Mouse (Mus musculus) central nervous system, embryonic 14 days (tissue): ENCODE measurements around the gene Rhob. TPM values are rescaled to one million over a fixed set of nuclear protein-coding genes. Genes with fewer than 3 reads are reported as not detected.

ENCODE experiments used
- polyA plus RNA-seq: library from polyadenylated mRNA; depleted of rRNA; stranded (reverse); fragments of >200 nt; gene quantifications from 2 replicates; pipeline ENCODE4 v1.2.3, GENCODE M21; 2012; rRNA removed

Rhob gene
- 198 and 211 TPM in 2 replicates for polyA plus RNA-seq

DNA sequence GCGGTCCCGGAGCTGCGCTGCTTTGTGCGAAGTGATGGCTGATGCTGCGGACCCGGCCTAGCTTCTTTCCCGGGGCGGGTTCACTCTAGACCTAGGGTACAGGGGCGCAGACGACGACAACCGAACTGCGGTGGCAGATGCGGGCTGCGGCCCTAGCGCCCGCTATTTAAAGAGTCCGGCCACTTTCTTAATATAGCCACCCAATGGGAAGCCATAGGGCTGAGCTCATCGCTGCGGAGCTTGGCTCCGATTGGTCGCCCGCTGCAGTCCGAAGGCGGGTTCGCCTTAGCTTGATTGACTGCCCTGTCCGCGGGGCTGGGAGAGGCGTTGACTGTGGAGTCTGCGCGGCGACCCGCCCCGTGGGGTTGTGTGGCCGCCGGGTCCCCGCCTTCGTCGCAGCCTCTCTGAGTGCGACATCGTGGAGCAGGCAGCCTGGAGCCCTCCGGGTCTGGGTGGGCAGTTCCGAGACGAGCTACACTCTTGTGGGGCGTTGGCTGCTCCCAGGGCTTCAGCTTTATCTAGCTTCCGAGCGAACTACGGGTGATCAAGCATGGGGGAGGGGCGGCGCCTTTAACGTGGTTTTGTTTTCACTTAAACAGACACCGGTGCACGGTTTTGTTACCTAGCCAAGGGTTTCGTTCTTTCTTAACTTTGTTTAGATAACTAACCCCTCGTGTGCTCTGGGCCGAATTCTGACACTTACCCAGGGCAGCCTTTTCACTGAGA lies at the start of gene Rhob:
Rhob (minus strand) TSS at position 139 of the 726 bp plus-strand sequence.

Other genes with a start within 250 kb of the Rhob start
- gene Gdf7, start 198.1 kb downstream of the Rhob start, polyA plus RNA-seq = 0.36 and 0.91 TPM in 2 replicates
- gene Hs1bp3, start 186.6 kb downstream of the Rhob start, polyA plus RNA-seq = 9.9 and 11.5 TPM in 2 replicates
- not detected in 2 replicates for gene Slc7a15, start 99.1 kb upstream of the Rhob start, polyA plus RNA-seq
- gene Pum2, start 174.1 kb upstream of the Rhob start, polyA plus RNA-seq = 74.6 and 83.8 TPM in 2 replicates